Mouse (Mus musculus) hindbrain, embryonic 12.5 days (tissue): ENCODE results near the gene Cacnb1. TPM values are rescaled to one million over a fixed set of nuclear protein-coding genes. Genes with fewer than 3 reads are reported as not detected.

Experiments used
- ATAC-seq: fragments of 200-750 bp; cut with Nextera tagmentation; 2 replicates; pipeline ENCODE4 v1.8.0; 2017; ENCODE audit warnings: moderate TSS enrichment; ENCODE audit not compliant: low FRiP score
- H3K27ac ChIP-seq: fragments of 300-500 bp; sonication (generic); 2 replicates; pipeline ENCODE4 v1.5.1; 2016; ENCODE audit warnings: mild to moderate bottlenecking
- H3K27me3 ChIP-seq: fragments of 300-500 bp; sonication (generic); 2 replicates; pipeline ENCODE4 v1.6.1; 2016; ENCODE audit warnings: mild to moderate bottlenecking
- H3K36me3 ChIP-seq: fragments of 300-500 bp; sonication (generic); 2 replicates; pipeline ENCODE4 v1.6.1; 2016; ENCODE audit warnings: mild to moderate bottlenecking
- H3K4me1 ChIP-seq: fragments of 300-500 bp; sonication (generic); 2 replicates; pipeline ENCODE4 v1.6.1; 2016
- H3K4me2 ChIP-seq: fragments of 300-500 bp; sonication (generic); replicated peaks from 2 replicates; pipeline ENCODE4 v1.6.1; 2016; ENCODE audit warnings: mild to moderate bottlenecking
- H3K4me3 ChIP-seq: fragments of 300-500 bp; sonication (generic); 2 replicates; pipeline ENCODE4 v1.5.1; 2016; ENCODE audit warnings: mild to moderate bottlenecking
- H3K9ac ChIP-seq: fragments of 300-500 bp; sonication (generic); 2 replicates; pipeline ENCODE4 v1.6.1; 2016; ENCODE audit warnings: mild to moderate bottlenecking, moderate library complexity
- H3K9me3 ChIP-seq: fragments of 300-500 bp; sonication (generic); replicated peaks from 2 replicates; pipeline ENCODE4 v1.6.1; 2016; ENCODE audit warnings: mild to moderate bottlenecking
- WGBS: fragments of 180-500 bp; shearing (Covaris S2); methylation state at CpG from one replicate; pipeline ENCODE4 v1.1.7; 2016; 5-methylcytosine and 5-hydroxymethylcytosine counted together
- polyA plus RNA-seq: library from polyadenylated mRNA; unstranded; fragments of >200 nt; fragmentation: Nextera tagmentation; extraction: Ambion mirVana; gene quantifications from 2 replicates; pipeline ENCODE4 v1.2.1, GENCODE M21; 2016

The Cacnb1 gene
- polyA plus RNA-seq, 1 experiment from 2014 or later, result 39.6 TPM

- Histone ChIP-seq H3K27ac (peak overlapping the region; percentile 79), H3K9me3 (no peaks in the 10 kb centered on the region), H3K4me2 (peak overlapping the region; percentile 57), H3K9ac (peak overlapping the region; percentile 78), H3K4me3 (peak overlapping the region; percentile 70), H3K36me3 (no peaks in the 10 kb centered on the region), H3K4me1 (peaks cover 27% of the 10 kb centered on the region), H3K27me3 (peaks cover 36% of the 10 kb centered on the region)
- under 1% methylated on average over 26 of the region's 26 CpGs for WGBS
- peak; percentile 82 for ATAC-seq
Observed at GRCm38 (mm10) chr11:97988530-97989096, 34.2 kb downstream of the Cacnb1 start.

- H3K36me3 ChIP-seq, result no peaks in the 10 kb centered on the region
- peak; percentile 83 for ATAC-seq
- peak overlapping the region; percentile 70 for H3K4me3 ChIP-seq
- under 1% methylated on average over 42 of the region's 42 CpGs for WGBS
- H3K9me3 ChIP-seq, result no peaks in the 10 kb centered on the region
- H3K4me1 ChIP-seq, result peaks cover 27% of the 10 kb centered on the region
- H3K27me3 ChIP-seq, result peaks cover 42% of the 10 kb centered on the region
- H3K4me2 ChIP-seq, result peak overlapping the region; percentile 57
- H3K9ac ChIP-seq, result peak overlapping the region; percentile 78
- H3K27ac ChIP-seq, result peak overlapping the region; percentile 79
Observed at GRCm38 (mm10) chr11:97987551-97988526, 35.0 kb downstream of the Cacnb1 start.

- H3K9ac ChIP-seq, result no peak overlapping the region
- 36% methylated on average over 13 of the region's 17 CpGs for WGBS
- no peak overlapping the region for H3K27ac ChIP-seq
- H3K9me3 ChIP-seq, result no peaks in the 10 kb centered on the region
- H3K4me3 ChIP-seq, result peak overlapping the region; percentile 70
- 0 out of 2 replicates have a peak, but pooled peaks have one; percentile 2 for ATAC-seq
- H3K4me2 ChIP-seq, result peak overlapping the region; percentile 66
- H3K4me1 ChIP-seq, result peaks cover 27% of the 10 kb centered on the region
- H3K36me3 ChIP-seq, result no peaks in the 10 kb centered on the region
- H3K27me3 ChIP-seq, result peaks cover 42% of the 10 kb centered on the region
Observed at GRCm38 (mm10) chr11:97986738-97987465, 35.9 kb downstream of the Cacnb1 start.

- H3K27ac ChIP-seq, result no peak within 1 kb of the TSS
- peaks cover 27% of the 10 kb centered on the region for H3K4me1 ChIP-seq
- H3K36me3 ChIP-seq, result no peaks in the 10 kb centered on the region
- peak within 1 kb of the TSS; percentile 70 for H3K4me3 ChIP-seq
- no peak for ATAC-seq
- peaks cover 42% of the 10 kb centered on the region for H3K27me3 ChIP-seq
- peak within 1 kb of the TSS; percentile 66 for H3K4me2 ChIP-seq
- WGBS, result 3% methylated on average over 72 of the region's 74 CpGs
- H3K9ac ChIP-seq, result peak within 1 kb of the TSS; percentile 56
- H3K9me3 ChIP-seq, result no peaks in the 10 kb centered on the region
Observed at GRCm38 (mm10) chr11:97985727-97986677, 36.8 kb downstream of the Cacnb1 start, which contains the start of gene Plxdc1. Gene Plxdc1 (minus strand): TSS chr11:97986444.

- no peak overlapping the region for H3K4me3 ChIP-seq
- no peaks in the 10 kb centered on the region for H3K9me3 ChIP-seq
- no peak for ATAC-seq
- no peak overlapping the region for H3K9ac ChIP-seq
- 62% methylated on average over 1 of the region's 1 CpGs for WGBS
- peaks cover 16% of the 10 kb centered on the region for H3K4me1 ChIP-seq
- no peak overlapping the region for H3K27ac ChIP-seq
- peaks cover 42% of the 10 kb centered on the region for H3K27me3 ChIP-seq
- no peaks in the 10 kb centered on the region for H3K36me3 ChIP-seq
- H3K4me2 ChIP-seq, result no peak overlapping the region
Observed at GRCm38 (mm10) chr11:97983983-97984382, 38.9 kb downstream of the Cacnb1 start.

- no peak for ATAC-seq
- Histone ChIP-seq H3K9ac (no peak overlapping the region), H3K27me3 (peaks cover 42% of the 10 kb centered on the region), H3K27ac (no peak overlapping the region), H3K4me2 (no peak overlapping the region), H3K4me1 (peaks cover 16% of the 10 kb centered on the region), H3K36me3 (no peaks in the 10 kb centered on the region), H3K4me3 (no peak overlapping the region), H3K9me3 (no peaks in the 10 kb centered on the region)
- whole genome bisulfite sequencing, result 90% methylated on average over 3 of the region's 3 CpGs
Observed at GRCm38 (mm10) chr11:97983506-97983905, 39.3 kb downstream of the Cacnb1 start.

GRCm38 (mm10) chr11:97982721-97983120 is 40.1 kb downstream of the Cacnb1 start:
- Histone ChIP-seq H3K27ac (no peak overlapping the region), H3K9ac (no peak overlapping the region), H3K4me3 (no peak overlapping the region), H3K27me3 (peaks cover 42% of the 10 kb centered on the region), H3K4me2 (no peak overlapping the region), H3K4me1 (peaks cover 16% of the 10 kb centered on the region), H3K9me3 (no peaks in the 10 kb centered on the region), H3K36me3 (no peaks in the 10 kb centered on the region)
- 91% methylated on average over 9 of the region's 9 CpGs for WGBS
- no peak for ATAC-seq

- no peak overlapping the region for H3K9ac ChIP-seq
- H3K9me3 ChIP-seq, result no peaks in the 10 kb centered on the region
- H3K27ac ChIP-seq, result no peak overlapping the region
- H3K4me2 ChIP-seq, result no peak overlapping the region
- 0 out of 2 replicates have a peak, but pooled peaks cover 3% of the 10 kb centered on the region for H3K4me1 ChIP-seq
- H3K27me3 ChIP-seq, result peaks cover 25% of the 10 kb centered on the region
- WGBS, result 48% methylated on average over 9 of the region's 9 CpGs
- no peak for ATAC-seq
- H3K36me3 ChIP-seq, result no peaks in the 10 kb centered on the region
- no peak overlapping the region for H3K4me3 ChIP-seq
Observed at GRCm38 (mm10) chr11:97980531-97980966, 42.3 kb downstream of the Cacnb1 start.

- no peak for ATAC-seq
- Histone ChIP-seq H3K4me3 (no peak overlapping the region), H3K9me3 (no peaks in the 10 kb centered on the region), H3K4me1 (0 out of 2 replicates have a peak, but pooled peaks cover 3% of the 10 kb centered on the region), H3K9ac (no peak overlapping the region), H3K27me3 (peaks cover 19% of the 10 kb centered on the region), H3K36me3 (no peaks in the 10 kb centered on the region), H3K27ac (no peak overlapping the region), H3K4me2 (no peak overlapping the region)
- WGBS, result 67% methylated on average over 10 of the region's 10 CpGs
Observed at GRCm38 (mm10) chr11:97979824-97980495, 42.9 kb downstream of the Cacnb1 start.

GRCm38 (mm10) chr11:97978392-97978791 is 44.4 kb downstream of the Cacnb1 start:
- no peak overlapping the region for H3K4me3 ChIP-seq
- H3K4me2 ChIP-seq, result no peak overlapping the region
- H3K27ac ChIP-seq, result no peak overlapping the region
- 0 out of 2 replicates have a peak, but pooled peaks cover 6% of the 10 kb centered on the region for H3K27me3 ChIP-seq
- WGBS, result 87% methylated on average over 13 of the region's 13 CpGs
- 0 out of 2 replicates have a peak, but pooled peaks cover 3% of the 10 kb centered on the region for H3K4me1 ChIP-seq
- no peak overlapping the region for H3K9ac ChIP-seq
- H3K9me3 ChIP-seq, result no peaks in the 10 kb centered on the region
- no peak for ATAC-seq
- no peaks in the 10 kb centered on the region for H3K36me3 ChIP-seq
